Mouse (Mus musculus) urinary bladder, postnatal 4 days (tissue): Measurements from ENCODE around the gene Neurog2.

Experiments used
- DNase-seq, 2 experiments: peaks; one replicate each; pipeline ENCODE4 v3.0.0; 2021 to 2022; ENCODE audit warnings: low spot score in 2 of 2

The Neurog2 gene

GRCm38 (mm10) chr3:127642211-127642610 is 9.3 kb downstream of the Neurog2 start:
- DNase-seq: no peak

DNA sequence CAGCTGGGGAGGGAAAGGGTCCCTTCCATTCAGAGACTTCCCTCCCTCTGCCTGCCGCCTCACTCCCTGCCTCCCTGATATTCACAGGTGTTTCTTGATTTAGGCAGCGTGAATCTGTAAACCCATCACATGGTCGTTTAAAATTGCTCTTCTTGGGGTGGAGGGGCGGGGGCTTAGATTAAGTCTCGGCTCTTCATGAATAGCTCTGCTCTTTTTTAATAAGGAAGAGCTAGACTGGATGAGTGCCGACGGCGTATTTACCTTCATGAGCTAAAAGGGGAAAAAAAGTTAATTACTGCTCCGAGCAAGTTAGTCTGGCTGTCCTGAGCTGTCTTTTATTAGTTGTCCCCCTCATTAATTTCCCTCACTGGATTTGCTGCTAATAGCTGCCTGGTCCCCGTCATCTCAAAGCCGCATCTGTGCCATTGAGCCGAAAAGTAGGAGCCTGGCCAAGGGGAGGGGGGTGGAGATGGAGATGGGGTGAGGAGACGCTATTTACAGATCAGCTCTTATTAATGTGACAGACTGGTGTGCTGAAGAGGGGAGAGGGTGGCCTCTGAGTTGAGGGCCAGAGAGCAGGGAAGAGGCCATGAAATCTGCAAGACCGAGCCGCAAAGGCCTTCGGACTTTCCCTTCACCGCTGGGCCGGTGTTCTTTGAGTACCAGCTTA is 13.4 kb downstream of the Neurog2 start:
- DNase-seq: no peak

GRCm38 (mm10) chr3:127651742-127652653 is 19.1 kb downstream of the Neurog2 start:
- no peak for DNase-seq

- no peak for DNase-seq
Measured at GRCm38 (mm10) chr3:127660712-127661111, 27.8 kb downstream of the Neurog2 start.

GRCm38 (mm10) chr3:127661646-127662531 is 29.0 kb downstream of the Neurog2 start:
- DNase-seq: no peak

DNA sequence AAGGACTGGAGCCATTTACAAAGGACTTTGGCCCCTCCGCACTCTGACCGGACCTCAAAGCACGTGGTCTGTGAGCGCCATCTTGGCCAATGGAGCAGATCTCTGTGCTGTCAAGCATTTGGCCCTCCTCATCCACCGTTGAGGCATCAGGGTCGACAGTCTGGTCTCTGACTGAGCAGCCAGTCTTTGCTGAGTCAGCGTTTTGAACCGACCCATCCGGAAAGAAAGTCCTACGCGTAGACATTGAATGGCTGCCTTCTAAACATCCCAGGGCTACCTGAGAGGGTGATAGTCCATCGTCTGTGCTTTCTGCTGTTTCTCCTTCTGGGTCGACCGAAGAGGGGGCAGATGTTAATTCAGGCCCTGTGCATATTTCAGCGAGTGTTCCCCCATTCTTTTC is 46.8 kb downstream of the Neurog2 start:
- no peak for DNase-seq
